Mouse (Mus musculus): ENCODE measurements around the gene Aff3. TPM values are rescaled to one million over a fixed set of nuclear protein-coding genes. Genes with fewer than 3 reads are reported as not detected.

Aff3 gene
- polyA plus RNA-seq, 1 experiment from 2014 or later = 2.1 TPM

- Histone ChIP-seq H3K4me1 (peaks cover 18% of the 10 kb centered on the region), H3K4me2 (no peak overlapping the region), H3K4me3 (no peak overlapping the region), H3K27ac (replicated peaks) (no peak overlapping the region), H3K9ac (no peak overlapping the region), H3K9me3 (no peaks in the 10 kb centered on the region), H3K27me3 (replicated peaks) (no peaks in the 10 kb centered on the region), H3K36me3 (no peaks in the 10 kb centered on the region)
- 90% methylated on average over 2 of the region's 2 CpGs for WGBS
- ATAC-seq (ENCODE audit: extremely low read depth, insufficient number of reproducible peaks, low FRiP score, low TSS enrichment) = no peak
Observed at GRCm38 (mm10) chr1:38487884-38488283, 176.9 kb downstream of the Aff3 start.

- H3K27me3 ChIP-seq (replicated peaks) = no peaks in the 10 kb centered on the region
- no peak overlapping the region for H3K27ac ChIP-seq (replicated peaks)
- WGBS = 70% methylated on average over 2 of the region's 2 CpGs
- no peaks in the 10 kb centered on the region for H3K36me3 ChIP-seq
- peaks cover 9% of the 10 kb centered on the region for H3K4me1 ChIP-seq
- no peak overlapping the region for H3K4me2 ChIP-seq
- H3K4me3 ChIP-seq = no peak overlapping the region
- no peak overlapping the region for H3K9ac ChIP-seq
- H3K9me3 ChIP-seq = no peaks in the 10 kb centered on the region
- ATAC-seq (ENCODE audit: extremely low read depth, insufficient number of reproducible peaks, low FRiP score, low TSS enrichment) = no peak
Observed at GRCm38 (mm10) chr1:38483191-38483590, 181.6 kb downstream of the Aff3 start.

- no peak overlapping the region for H3K4me3 ChIP-seq
- H3K9me3 ChIP-seq = no peaks in the 10 kb centered on the region
- H3K36me3 ChIP-seq = no peaks in the 10 kb centered on the region
- H3K27ac ChIP-seq (replicated peaks) = peak overlapping the region; percentile 3; the same call in 1 of the 2 replicates
- no peaks in the 10 kb centered on the region for H3K27me3 ChIP-seq (replicated peaks)
- ATAC-seq (ENCODE audit: extremely low read depth, insufficient number of reproducible peaks, low FRiP score, low TSS enrichment) = no peak
- peaks cover 30% of the 10 kb centered on the region for H3K4me1 ChIP-seq
- no peak overlapping the region for H3K9ac ChIP-seq
- 10% methylated on average over 9 of the region's 9 CpGs for WGBS
- H3K4me2 ChIP-seq = peak overlapping the region; percentile 36
Observed at GRCm38 (mm10) chr1:38478246-38478743, 186.5 kb downstream of the Aff3 start.

- H3K27ac ChIP-seq (replicated peaks) = peak overlapping the region; percentile 61
Observed at GRCm38 (mm10) chr1:38470817-38471216, 193.9 kb downstream of the Aff3 start.

GRCm38 (mm10) chr1:38470166-38470565 is 194.6 kb downstream of the Aff3 start:
- Histone ChIP-seq H3K9ac (no peak overlapping the region), H3K36me3 (no peaks in the 10 kb centered on the region), H3K4me2 (peak overlapping the region; percentile 55), H3K4me3 (no peak overlapping the region), H3K27me3 (replicated peaks) (no peaks in the 10 kb centered on the region; the same call in 1 of the 2 replicates), H3K4me1 (peaks cover 27% of the 10 kb centered on the region), H3K27ac (replicated peaks) (peak overlapping the region; percentile 5; the same call in 1 of the 2 replicates), H3K9me3 (no peaks in the 10 kb centered on the region)
- ATAC-seq (ENCODE audit: extremely low read depth, insufficient number of reproducible peaks, low FRiP score, low TSS enrichment) = no peak
- 55% methylated on average over 5 of the region's 5 CpGs for WGBS

More at GRCm38 (mm10) chr1:38470817-38471216, 193.9 kb downstream of the Aff3 start:
- Histone ChIP-seq H3K4me1 (peaks cover 33% of the 10 kb centered on the region), H3K4me2 (peak overlapping the region; percentile 55), H3K27me3 (replicated peaks) (no peaks in the 10 kb centered on the region; the same call in 1 of the 2 replicates), H3K9ac (peak overlapping the region; percentile 15; the same call in 1 of the 2 replicates), H3K9me3 (no peaks in the 10 kb centered on the region), H3K36me3 (no peaks in the 10 kb centered on the region), H3K4me3 (peak overlapping the region; percentile 20)
- WGBS = 18% methylated on average over 11 of the region's 11 CpGs
- peak; percentile 63; the same call in 1 of the 2 replicates for ATAC-seq (ENCODE audit: extremely low read depth, insufficient number of reproducible peaks, low FRiP score, low TSS enrichment)

GRCm38 (mm10) chr1:38467305-38468083 is 197.3 kb downstream of the Aff3 start:
- ATAC-seq (ENCODE audit: extremely low read depth, insufficient number of reproducible peaks, low FRiP score, low TSS enrichment) = no peak
- 38% methylated on average over 7 of the region's 7 CpGs for WGBS
- Histone ChIP-seq H3K4me2 (no peak overlapping the region), H3K9me3 (no peaks in the 10 kb centered on the region), H3K4me3 (no peak overlapping the region), H3K27me3 (replicated peaks) (no peaks in the 10 kb centered on the region; the same call in 1 of the 2 replicates), H3K27ac (replicated peaks) (no peak overlapping the region), H3K9ac (no peak overlapping the region), H3K4me1 (peaks cover 26% of the 10 kb centered on the region), H3K36me3 (no peaks in the 10 kb centered on the region)

- Histone ChIP-seq H3K9me3 (no peaks in the 10 kb centered on the region), H3K9ac (no peak overlapping the region), H3K27ac (replicated peaks) (peak overlapping the region; percentile 54; the same call in 1 of the 2 replicates), H3K27me3 (replicated peaks) (no peaks in the 10 kb centered on the region), H3K36me3 (no peaks in the 10 kb centered on the region), H3K4me3 (no peak overlapping the region), H3K4me2 (no peak overlapping the region), H3K4me1 (peaks cover 33% of the 10 kb centered on the region)
- 37% methylated on average over 7 of the region's 7 CpGs for WGBS
- ATAC-seq (ENCODE audit: extremely low read depth, insufficient number of reproducible peaks, low FRiP score, low TSS enrichment) = no peak
Observed at GRCm38 (mm10) chr1:38456719-38457269, 208.0 kb downstream of the Aff3 start.

- no peak overlapping the region for H3K4me2 ChIP-seq
- H3K27ac ChIP-seq (replicated peaks) = peak overlapping the region; percentile 51; the same call in 1 of the 2 replicates
- no peaks in the 10 kb centered on the region for H3K9me3 ChIP-seq
- H3K36me3 ChIP-seq = no peaks in the 10 kb centered on the region
- no peak overlapping the region for H3K4me3 ChIP-seq
- H3K9ac ChIP-seq = no peak overlapping the region
- H3K4me1 ChIP-seq = peaks cover 46% of the 10 kb centered on the region
- H3K27me3 ChIP-seq (replicated peaks) = no peaks in the 10 kb centered on the region
- no peak for ATAC-seq (ENCODE audit: extremely low read depth, insufficient number of reproducible peaks, low FRiP score, low TSS enrichment)
- WGBS = 53% methylated on average over 8 of the region's 8 CpGs
Observed at GRCm38 (mm10) chr1:38454921-38455320, 209.8 kb downstream of the Aff3 start.

GRCm38 (mm10) chr1:38451367-38451766 is 213.4 kb downstream of the Aff3 start:
- ATAC-seq (ENCODE audit: extremely low read depth, insufficient number of reproducible peaks, low FRiP score, low TSS enrichment) = no peak
- no peak overlapping the region for H3K4me2 ChIP-seq
- H3K27me3 ChIP-seq (replicated peaks) = no peaks in the 10 kb centered on the region
- no peaks in the 10 kb centered on the region for H3K36me3 ChIP-seq
- no peaks in the 10 kb centered on the region for H3K9me3 ChIP-seq
- WGBS = 78% methylated on average over 6 of the region's 6 CpGs
- H3K4me3 ChIP-seq = no peak overlapping the region
- H3K4me1 ChIP-seq = peaks cover 62% of the 10 kb centered on the region
- H3K9ac ChIP-seq = no peak overlapping the region
- H3K27ac ChIP-seq (replicated peaks) = no peak overlapping the region

GRCm38 (mm10) chr1:38450677-38451076 is 214.1 kb downstream of the Aff3 start:
- Histone ChIP-seq H3K36me3 (no peaks in the 10 kb centered on the region), H3K9ac (no peak overlapping the region), H3K27me3 (replicated peaks) (no peaks in the 10 kb centered on the region), H3K27ac (replicated peaks) (no peak overlapping the region), H3K4me3 (no peak overlapping the region), H3K4me1 (peaks cover 66% of the 10 kb centered on the region), H3K4me2 (no peak overlapping the region), H3K9me3 (no peaks in the 10 kb centered on the region)
- 70% methylated on average over 12 of the region's 12 CpGs for WGBS
- no peak for ATAC-seq (ENCODE audit: extremely low read depth, insufficient number of reproducible peaks, low FRiP score, low TSS enrichment)

GRCm38 (mm10) chr1:38449816-38450478 is 214.8 kb downstream of the Aff3 start:
- no peak for ATAC-seq (ENCODE audit: extremely low read depth, insufficient number of reproducible peaks, low FRiP score, low TSS enrichment)
- 36% methylated on average over 7 of the region's 7 CpGs for WGBS
- Histone ChIP-seq H3K4me1 (peaks cover 62% of the 10 kb centered on the region), H3K9ac (0 out of 2 replicates have a peak overlapping the region, but pooled peaks have one; percentile 33), H3K9me3 (no peaks in the 10 kb centered on the region), H3K36me3 (no peaks in the 10 kb centered on the region), H3K27ac (replicated peaks) (peak overlapping the region; percentile 39; the same call in 1 of the 2 replicates), H3K4me2 (no peak overlapping the region), H3K4me3 (no peak overlapping the region), H3K27me3 (replicated peaks) (no peaks in the 10 kb centered on the region)
